Mouse (Mus musculus) ES-E14 (cell line): ENCODE measurements around the gene Tent4a.

Experiments used
- CHD2 ChIP-seq: IDR thresholded peaks from 2 replicates; pipeline ENCODE4 v1.6.1; 2014; ENCODE audit warnings: mild to moderate bottlenecking, low read depth, low read length, inconsistent platforms
- HCFC1 ChIP-seq: IDR thresholded peaks from 2 replicates; pipeline ENCODE4 v1.6.1; 2012; ENCODE audit warnings: low read length, inconsistent platforms, borderline replicate concordance; ENCODE audit not compliant: insufficient read depth
- MAFK ChIP-seq: IDR thresholded peaks from 2 replicates; pipeline ENCODE4 v1.6.1; 2014; ENCODE audit warnings: mild to moderate bottlenecking, low read depth, low read length, inconsistent platforms; ENCODE audit not compliant: insufficient read depth
- ZC3H11A ChIP-seq: IDR thresholded peaks from 2 replicates; pipeline ENCODE4 v1.6.1; 2012; ENCODE audit warnings: low read depth, mild to moderate bottlenecking, inconsistent platforms, low read length, borderline replicate concordance
- ZNF384 ChIP-seq: IDR thresholded peaks from 2 replicates; pipeline ENCODE4 v1.6.1; 2012; ENCODE audit warnings: low read depth, low read length, inconsistent platforms

DNA sequence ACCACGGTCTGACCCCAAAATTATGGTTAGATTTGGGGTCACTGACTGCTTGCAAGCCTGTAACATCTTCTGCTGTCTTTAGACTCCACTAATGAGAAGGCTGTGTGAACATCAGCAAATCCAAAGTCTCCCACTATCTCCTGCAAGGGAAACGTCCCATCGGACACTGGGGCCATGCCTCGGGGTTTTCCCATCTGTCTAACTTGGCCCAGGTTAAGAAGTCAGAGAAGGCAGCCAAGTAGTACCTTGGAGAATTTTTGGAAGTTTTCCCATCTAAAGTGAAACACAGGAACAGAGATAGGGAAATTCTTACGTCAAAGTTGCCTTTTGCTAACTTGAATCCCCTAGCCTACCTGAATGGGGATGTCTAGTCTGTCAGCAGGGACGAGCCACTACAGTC, 49.2 kb upstream of the Tent4a start:
- TF ChIP-seq CHD2 (no peak), MAFK (no peak), ZNF384 (no peak), ZC3H11A (no peak), HCFC1 (no peak)
